Mouse (Mus musculus) T-helper 17 cell (primary cell): ENCODE results near the gene Agrn.

Experiments used
- in situ Hi-C, 2 experiments: fragments of 300-600 bp; cut with MboI, MseI; formaldehyde crosslinking; loops; 1 replicate in 1 of 2; 2 replicates in 1 of 2; pipeline ENCODE4 v1.15.1; 2025; ENCODE audit warnings: high pct_unique_total_duplicates in 2 of 2

Agrn gene

DNA sequence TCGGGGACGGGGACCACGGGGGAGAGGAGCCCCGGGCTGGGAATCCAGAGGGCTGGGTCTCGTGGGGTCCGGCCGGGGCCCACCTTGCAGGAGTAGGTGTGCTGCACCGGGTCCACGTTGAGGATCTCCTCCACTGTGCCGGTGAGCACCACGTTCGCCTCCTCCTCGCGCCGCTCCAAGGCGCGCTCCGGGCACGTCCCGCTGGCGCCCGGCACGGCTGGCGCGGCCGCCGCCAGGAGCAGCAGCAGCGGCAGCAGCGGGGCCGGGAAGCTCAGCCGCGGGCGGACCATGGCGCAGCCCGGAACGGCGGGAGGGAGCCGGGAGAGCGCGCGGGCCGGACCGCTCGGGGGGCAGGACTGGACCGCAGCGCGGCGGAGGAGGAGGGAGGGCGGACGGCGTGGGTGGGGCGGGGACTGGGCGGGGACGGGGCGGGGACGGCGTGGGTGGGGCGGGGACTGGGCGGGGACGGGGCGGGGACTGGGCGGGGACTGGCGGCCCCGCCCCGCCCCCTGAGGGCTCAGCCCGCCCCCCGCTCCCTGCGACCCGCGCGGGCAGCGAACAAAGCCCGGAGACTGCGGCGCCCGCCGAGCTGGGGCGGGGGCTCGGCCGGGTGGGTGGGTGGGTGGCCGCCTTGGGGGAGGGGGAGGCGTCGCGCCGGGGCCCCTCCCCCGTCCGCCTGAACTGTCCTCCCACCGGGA is at the start of gene Agrn:
Agrn (minus strand) TSS at position 358 of the 698 bp plus-strand sequence.
- in situ Hi-C loops = no loop called here

DNA sequence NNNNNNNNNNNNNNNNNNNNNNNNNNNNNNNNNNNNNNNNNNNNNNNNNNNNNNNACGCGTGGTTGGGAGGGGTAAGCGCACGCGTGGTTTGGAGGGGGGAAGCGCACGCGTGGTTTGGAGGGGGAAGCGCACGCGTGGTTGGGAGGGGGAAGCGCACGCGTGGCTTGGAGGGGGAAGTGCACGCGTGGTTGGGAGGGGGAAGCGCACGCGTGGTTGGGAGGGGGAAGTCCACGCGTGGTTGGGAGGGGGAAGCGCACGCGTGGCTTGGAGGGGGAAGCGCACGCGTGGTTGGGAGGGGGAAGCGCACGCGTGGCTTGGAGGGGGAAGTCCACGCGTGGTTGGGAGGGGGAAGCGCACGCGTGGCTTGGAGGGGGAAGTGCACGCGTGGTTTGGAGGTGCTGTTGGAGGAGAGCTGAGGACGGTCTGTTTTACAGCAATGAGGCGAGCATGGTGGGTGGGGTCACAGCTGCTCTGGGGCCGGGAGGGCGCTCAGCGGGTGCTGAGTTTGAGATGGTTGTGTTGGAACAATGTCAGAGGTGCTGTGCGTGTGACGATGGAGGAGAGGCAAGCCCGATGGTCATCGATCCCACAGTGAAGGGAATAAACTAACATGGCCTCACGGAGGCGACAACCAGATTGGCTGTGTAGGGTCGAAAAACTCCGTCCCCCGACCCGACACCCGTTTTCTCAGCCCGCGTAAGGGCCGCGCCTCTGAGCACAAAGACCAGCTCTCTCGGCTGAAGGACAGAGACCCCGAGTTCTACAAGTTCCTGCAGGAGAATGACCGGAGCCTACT is 39.6 kb upstream of the Agrn start:
- in situ Hi-C loops = no loop called here

DNA sequence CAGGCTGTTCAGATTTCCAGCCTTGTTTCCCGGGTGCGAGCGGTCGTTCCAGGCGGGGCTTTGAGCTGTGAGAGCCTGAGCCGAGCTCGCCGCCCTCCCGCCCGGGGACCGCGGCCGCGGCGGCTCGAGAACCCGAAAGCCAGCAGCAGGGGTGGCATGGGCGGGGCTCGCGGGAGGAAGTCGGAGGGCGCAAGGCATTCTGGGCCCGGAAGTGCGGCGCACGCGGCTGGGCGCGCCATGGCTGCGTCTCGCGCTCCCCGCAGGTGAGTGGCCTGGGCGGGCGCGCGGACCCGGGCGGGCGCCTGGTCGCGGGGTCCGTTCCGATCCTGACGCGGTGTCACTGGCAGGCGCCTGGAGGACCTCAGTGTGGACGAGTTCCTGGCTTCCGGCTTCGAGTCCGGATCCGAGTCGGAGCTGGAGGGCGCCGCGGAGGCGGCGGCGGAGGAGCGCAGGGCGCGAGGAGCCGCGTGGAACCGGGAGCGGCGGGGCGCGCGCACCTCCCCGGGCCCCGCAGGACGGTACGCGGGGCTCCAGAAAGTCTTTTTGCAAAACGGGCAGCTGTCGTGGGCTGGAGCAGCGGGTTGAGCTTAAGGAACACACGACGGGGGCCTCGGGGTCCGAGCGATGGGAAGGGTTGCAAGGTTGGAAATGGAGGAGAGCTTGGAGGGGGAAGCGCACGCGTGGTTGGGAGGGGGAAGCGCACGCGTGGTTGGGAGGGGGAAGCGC is 38.7 kb upstream of the Agrn start, which contains the start of gene Noc2l:
Noc2l (plus strand) TSS at position 203 of the 726 bp plus-strand sequence.
- in situ Hi-C loops = no loop called here

DNA sequence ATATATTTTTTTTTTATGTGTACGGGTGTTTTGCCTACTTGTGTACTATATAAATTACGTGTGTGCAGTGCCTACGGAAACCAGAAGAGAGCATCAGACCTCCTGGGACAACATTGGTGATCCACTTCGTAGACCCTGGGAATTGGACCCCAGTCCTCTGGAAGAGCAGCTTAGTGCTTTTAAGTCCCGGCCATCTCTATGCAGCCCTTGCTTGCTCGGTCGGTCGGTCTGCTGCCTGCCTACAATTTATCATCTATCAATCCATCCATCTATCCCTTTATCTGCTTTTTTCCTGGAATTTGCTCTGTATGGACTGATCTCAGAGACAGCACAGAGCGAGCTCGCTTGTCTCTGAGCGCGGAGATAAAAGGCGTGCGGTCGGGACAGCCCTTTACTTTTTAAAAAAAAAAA is 38.1 kb upstream of the Agrn start:
- in situ Hi-C loops = no loop called here

DNA sequence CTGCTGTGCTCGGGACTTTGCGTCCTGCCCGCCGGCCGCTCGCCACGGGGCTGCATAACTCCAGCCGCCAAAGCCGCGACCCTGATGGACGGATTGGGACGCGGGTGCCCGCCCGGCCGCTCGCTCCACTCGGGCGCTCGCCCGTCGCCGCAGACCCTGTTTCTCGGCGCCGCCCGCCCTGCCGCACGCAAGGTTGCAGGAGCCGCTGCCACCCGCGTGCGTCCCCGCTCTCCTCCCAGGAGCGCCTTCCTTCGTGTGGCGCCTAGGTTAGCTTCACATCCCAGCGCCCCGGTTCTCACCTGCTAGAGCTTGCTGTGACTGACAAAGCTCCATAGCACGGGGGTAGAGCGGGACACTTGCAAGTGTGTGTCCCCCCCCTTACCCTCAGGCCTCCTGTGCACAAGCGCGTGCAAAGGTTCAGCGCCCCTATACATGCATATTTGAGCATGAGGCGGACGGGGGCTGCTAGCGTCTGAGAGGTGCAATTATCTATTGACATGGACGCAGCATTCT is 37.5 kb upstream of the Agrn start, which contains the start of gene Plekhn1:
Plekhn1 (minus strand) TSS at position 157 of the 513 bp plus-strand sequence.
- in situ Hi-C loops = no loop called here

DNA sequence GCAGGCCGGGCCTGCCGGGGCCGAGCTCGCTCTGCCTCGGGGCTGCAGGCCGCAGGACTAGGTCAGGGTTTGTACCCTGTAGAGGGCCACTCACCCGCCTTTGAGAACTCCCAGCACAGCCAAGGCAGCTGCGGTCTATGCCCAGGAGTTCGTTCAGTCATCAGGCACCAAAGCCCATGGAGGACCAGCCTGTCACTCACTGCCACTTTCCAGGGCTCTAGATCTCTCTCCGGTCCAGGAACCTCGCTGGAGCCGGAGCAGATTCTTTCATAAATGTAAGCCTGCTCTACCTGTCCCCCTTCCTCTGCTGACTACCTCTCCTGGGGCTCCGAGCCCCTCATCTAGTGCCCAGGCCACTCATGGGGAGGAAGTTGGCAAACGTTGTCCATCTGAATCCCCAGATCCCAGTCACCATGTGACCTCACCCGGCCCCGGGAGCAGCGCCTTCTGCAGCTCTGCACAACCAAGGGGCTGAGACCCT is 36.8 kb upstream of the Agrn start:
- in situ Hi-C loops = no loop called here

DNA sequence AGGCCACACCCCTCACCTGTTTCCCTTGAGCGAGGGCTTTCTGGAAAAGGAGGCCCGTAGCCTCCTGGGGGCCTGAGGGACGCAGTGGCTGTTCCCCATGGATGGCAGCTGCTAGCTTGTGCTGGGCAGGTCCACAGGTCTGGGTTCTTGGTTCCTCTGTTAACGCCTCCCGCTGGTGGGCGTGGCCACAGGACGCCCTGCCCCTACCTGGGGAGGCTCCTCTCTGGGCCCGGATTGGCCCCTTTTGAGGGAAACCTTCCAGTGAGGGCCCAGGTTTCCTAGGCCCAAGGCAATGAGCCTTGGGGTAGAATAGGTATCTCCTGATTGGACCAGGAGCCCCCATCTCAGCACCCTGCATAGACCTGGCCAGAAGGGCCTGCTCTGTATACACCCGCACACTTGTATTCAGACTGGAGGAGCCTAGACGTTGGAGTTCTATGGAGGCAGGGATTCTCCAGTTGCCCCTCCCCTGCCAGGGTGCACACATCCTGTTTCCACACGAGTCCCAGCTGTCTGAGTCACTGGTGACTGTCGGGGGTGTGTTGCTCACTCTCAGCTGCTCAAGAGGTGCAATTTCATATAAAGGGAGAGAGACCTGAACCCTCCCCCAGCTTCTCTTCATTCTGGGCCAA is 31.2 kb upstream of the Agrn start:
- in situ Hi-C loops = no loop called here

DNA sequence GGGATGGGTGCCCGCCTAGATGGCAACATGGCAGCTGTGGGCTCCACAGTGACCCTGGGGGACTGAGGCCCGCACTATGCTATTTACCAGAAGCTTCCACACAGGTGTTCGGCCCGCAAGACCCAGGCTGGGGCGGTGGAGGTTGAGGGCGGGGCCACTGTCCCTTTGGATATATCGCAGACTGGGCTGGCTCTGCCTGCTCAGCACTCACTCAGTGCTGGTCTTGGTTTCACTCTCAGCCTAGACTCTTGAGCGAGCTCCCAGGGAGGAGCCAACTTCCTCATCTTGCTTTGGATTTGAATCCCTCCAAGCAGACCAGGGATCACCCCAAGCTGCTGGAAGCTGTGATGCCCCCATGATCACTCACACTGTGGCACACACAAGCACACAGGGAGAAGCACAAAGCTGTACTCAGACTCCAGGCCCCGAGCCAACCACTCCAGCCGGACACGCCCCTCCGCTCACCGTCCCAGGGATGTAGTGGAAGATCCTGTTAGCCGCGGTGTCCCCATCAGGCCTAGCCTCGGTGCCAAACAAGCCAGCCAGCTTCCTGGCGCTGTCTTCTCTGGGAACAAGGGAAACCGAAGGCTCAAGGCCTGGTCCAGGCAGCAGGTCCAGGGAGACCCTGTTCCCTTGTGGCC is 30.6 kb upstream of the Agrn start:
- in situ Hi-C loops = no loop called here

DNA sequence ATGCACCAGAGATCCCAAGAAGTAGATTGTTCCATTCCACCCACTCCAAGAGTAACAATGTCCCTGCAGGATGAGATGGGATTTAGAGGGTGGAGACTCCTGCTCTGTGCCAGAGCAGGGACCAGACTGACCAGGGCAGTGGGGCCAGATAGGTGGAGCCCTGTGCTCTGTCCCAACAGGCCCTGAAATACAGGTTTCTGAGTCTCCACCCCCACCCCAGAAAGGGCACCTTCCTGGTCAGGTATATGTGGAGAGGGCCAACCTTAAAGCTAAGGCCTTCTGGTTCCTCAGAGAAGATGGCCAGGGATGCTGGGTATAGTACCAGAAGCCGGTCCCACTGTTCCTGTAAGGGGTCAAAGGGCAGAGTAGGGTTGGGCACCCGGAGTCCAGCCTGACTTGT is 27.0 kb upstream of the Agrn start:
- in situ Hi-C loops = loop anchor here in 1 of 2 experiments (5.0 kb wide), 1 partner anchor 252 kb away; no protein-coding TSS in a partner anchor

DNA sequence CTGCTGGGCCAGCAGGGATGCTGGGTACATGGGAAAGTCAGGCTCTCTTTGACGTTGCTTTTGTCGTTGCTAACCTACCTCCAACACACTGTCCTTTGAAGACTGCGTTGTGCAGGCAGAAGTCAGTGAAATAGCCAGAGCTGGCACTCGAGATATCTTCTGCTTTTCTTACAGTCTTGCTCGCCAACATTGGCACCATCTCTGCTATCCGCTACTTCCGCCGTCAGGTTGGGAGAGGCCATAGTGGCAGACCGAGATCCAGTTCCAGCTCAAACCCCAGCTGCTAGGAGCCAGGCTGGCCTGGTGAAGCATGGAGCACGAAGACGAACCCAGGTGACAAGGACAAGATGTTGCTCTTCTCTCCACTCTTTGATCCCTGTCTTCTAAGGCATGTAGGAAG is 22.6 kb upstream of the Agrn start:
- in situ Hi-C loops = loop anchor here in 1 of 2 experiments (5.0 kb wide), 1 partner anchor 248 kb away; no protein-coding TSS in a partner anchor

DNA sequence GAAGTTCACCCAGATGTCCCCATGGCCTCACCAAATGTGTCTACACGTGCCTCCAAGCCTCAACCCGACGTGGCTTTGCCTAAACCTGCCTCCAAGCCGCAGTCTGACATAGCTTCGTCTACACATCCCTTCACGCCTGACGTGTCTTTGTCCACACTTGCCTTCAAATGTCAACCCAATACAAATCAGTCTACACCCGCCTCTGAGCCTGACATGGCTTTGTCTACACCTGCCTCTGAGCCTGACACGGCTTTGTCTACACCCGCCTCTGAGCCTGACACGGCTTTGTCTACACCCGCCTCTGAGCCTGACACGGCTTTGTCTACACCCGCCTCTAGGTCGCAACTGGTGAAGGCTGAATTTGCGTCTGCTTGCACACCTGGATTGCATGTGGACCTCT is 20.6 kb upstream of the Agrn start:
- in situ Hi-C loops = no loop called here

DNA sequence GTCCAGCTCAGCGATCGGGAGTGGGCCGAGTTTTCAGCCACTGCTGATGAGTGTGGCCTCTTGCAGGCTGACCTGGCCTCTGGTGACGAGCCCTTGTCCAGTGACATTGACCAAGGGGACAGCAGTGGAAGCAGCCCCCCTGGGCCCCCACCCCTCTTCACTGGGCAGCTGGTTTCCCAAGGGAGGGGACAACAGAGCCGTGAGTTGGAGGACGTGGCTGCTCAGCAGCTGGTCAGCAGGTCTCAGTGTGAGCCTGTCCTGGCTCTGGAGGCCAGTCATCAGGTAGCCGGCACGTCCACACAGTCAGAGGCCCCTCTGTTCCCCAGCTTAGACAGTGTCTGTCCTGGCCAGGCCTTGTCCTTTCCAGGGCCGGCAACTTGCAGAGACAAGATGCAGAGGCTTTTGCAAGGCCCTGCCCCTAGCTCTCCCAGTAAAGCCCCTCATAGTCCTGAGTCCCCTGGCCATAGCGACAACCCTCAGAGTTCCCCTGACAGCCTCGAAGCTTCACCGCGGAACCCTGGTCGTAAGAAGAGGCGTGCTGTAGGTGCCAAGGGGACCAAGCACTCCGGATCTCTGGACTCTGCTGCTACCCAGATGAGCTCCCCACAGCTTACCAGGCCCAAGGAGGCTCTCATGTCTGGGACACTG is 19.9 kb upstream of the Agrn start:
- in situ Hi-C loops = no loop called here

DNA sequence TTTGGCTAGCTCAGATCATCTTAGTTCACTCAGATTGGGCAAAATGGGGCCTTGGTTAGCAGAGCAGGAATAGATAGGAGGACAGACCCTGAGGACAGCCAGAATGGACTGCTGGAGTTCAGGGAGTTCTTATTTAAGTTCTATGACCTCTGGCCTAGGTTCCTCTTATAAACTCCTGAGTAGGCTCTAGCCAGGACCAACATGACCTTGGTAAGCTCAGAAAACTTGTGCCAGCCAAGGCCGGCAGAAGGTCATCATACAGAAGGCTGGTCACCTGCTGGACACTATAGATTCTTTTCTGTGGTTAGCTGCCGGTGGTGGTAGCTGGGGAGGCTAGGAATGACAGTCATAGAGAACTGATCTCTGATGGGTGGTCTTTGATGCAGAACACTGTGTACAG is 18.9 kb upstream of the Agrn start:
- in situ Hi-C loops = no loop called here

DNA sequence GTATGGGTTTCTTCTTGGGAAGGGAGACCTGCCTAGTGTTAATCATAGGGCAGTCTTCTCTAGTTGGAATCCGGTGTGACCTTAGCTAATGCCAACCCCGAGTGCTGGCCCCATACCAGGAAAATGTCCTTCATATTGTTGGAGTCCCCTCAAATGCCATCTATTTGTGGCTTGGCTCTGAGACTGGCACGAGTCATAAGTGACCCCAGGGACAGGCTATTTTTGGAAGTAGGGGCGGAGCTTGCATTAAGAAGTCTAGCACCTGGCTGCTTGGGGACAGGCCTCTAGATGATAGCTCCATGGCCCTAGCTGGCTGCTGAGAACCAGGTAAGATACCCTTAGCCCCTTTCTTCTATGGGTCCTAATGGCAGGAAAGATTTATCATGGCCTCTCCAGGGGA is 18.4 kb upstream of the Agrn start, which contains the start of gene Perm1:
Perm1 (plus strand) TSS at position 220 of the 400 bp plus-strand sequence.
- in situ Hi-C loops = no loop called here

DNA sequence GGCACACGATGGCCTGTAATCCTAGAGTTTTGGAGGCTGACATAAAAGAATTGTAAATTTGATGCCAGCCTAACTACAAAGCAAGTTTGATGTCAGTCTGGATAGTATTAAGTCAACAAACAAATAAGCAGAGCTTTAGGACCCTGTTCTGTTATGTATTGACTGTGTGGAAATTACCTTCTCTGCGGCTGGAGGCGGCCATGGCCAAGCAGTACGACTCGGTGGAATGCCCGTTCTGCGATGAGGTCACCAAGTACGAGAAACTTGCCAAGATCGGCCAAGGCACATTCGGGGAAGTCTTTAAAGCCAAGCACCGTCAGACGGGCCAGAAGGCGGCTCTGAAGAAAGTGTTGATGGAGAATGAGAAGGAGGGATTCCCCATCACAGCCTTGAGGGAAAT is 15.8 kb upstream of the Agrn start:
- in situ Hi-C loops = no loop called here

DNA sequence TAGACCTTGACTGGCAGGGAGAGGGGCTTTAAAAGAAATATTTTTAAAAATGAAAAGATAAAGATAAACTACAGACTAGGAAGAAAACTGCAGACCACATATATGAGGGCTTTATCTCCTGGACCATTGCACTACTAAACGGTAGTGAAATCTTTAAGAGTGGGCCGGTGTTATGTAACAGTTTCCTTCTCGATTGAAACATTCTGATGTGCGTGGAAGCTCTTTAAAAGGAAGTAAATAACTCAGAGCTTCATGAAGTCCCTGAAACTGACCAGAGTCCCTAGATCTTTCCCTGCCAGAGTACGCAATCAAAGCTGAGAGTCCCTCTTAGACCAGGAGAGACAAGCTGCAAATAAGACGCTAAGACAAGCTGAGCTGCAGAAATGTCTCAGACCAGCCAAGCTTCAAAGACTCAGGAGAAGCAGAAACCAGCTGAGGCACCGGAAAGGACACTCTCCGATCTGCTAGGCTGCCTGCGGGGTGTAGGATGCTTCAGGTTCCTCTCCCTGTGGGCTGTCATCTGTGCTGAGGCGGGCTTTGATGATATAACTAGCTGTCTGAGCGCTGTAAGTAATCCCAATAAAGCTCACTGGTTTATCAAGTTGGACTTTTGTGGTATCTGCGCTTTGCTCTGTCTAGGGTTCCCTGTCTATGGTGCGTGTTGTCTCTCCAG is 12.8 kb upstream of the Agrn start:
- in situ Hi-C loops = no loop called here

DNA sequence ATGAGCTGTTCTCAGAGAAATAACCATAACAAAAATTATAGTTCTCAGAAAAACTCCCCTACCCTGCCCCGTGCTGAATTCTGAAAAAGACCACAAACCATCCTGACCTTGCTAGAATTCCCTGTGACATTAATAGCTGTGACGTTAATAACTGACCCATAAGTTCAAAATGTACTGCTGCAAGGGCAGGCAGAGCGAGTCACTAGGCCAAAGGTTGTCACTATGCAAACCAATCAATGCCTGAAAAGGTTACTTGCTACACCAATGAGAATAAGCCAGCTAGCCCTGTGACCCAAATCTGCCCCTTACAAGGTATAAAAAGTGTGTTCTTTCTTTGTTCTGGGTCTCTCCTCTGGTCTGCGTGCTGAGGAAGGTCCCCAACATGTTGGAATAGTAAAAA is 11.6 kb upstream of the Agrn start:
- in situ Hi-C loops = no loop called here

DNA sequence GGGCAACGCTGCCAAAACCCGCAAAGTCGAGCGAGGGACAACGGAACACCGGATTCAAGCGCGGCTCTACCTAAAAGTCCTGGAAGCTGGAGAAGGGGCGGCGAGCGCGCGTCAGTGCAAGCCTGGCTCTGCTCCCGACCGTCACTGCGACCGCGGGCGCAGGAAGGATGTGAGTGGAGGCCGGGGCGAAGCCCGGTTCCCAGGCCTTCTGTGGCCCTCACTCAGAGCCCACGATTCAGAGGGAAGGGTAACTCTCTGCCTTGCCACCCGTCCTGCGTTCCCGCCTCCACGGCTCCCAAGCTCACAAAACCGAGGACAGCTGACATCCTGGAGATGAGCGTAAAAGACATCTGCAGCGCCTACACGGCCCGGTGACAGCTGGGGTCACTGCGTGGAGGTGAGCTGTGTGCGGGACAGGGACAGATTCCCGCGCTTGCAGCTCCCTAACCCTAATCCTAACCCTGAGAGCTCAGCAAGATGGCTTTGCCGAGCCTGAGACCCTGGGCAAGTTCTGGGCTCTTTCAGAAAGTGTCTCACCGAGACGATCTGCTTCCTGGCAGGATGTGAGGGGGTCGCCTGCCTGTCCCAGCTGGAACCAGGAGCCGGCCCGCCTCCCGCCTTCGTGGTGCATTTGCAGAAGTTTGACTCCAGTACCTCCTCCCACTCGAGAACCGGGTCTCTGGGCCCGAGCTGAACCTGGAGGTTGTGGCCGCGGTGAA is 6.3 kb upstream of the Agrn start:
- in situ Hi-C loops = no loop called here

DNA sequence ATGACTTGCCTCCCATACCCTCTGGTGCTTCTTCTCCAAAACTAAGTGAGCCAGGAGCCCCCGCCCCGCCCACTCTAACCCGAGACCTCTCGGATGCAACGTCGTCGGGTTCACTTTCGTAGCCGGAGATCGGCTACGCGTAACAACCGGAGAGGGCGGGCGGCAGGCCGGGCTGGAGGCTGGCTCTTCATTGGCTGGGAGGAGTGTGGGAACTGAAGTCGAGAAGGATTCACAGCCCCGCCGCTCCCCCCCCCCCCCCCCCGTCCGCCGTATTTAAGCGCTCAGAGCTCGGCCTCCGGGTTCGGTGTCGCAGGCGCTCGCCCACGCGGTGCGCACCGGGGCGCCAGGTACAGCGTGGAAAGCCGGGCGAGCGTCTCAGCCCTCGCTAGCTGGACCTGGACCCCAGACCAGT is 5.7 kb upstream of the Agrn start, which contains the start of gene AW011738:
AW011738 (plus strand) TSS at position 304 of the 412 bp plus-strand sequence.
- in situ Hi-C loops = no loop called here
